In genomic region chr9:35017563-35017962, GRCm38 (mm10) we compare ENCODE assay signal across 8 mouse cellular contexts.
DNase-seq lines count a peak whose midpoint lies in the region; ATAC-seq and TF ChIP-seq lines count a peak whose summit lies in the region.

No protein-coding gene starts in this region.

- peak overlapping the region; percentile 39; the same call in 1 of the 2 replicates for H3K4me2 ChIP-seq in intestine, embryonic 14.5 days (ENCODE audit: low read length)
- no peak overlapping the region for H3K4me2 ChIP-seq in intestine, postnatal 0 days (replicated peaks; ENCODE audit: low read depth)

- H3K27me3 ChIP-seq in intestine, embryonic 14.5 days (replicated peaks; ENCODE audit: control insufficient read depth, insufficient read depth, low read length) = peaks cover 14% of the 10 kb centered on the region
- peaks cover 41% of the 10 kb centered on the region for H3K27me3 ChIP-seq in intestine, postnatal 0 days (replicated peaks; ENCODE audit: control insufficient read depth, insufficient read depth, low read length)
- no peaks in the 10 kb centered on the region for H3K27me3 ChIP-seq in cerebellum, adult 2 months (ENCODE audit: control insufficient read depth, insufficient read depth, low read length)

- ATAC-seq in intestine, embryonic 14.5 days (replicated peaks; ENCODE audit: low FRiP score, low TSS enrichment, low read depth) = 0 out of 2 replicates have a peak, but pooled peaks have one; percentile 23
- ATAC-seq in intestine, postnatal 0 days = no peak
- ATAC-seq in CD4-positive, CD25-positive, alpha-beta regulatory T cell, adult 4 months = no peak

- 14% methylated on average over 13 of the region's 13 CpGs for WGBS in intestine, embryonic 14.5 days
- WGBS in intestine, postnatal 0 days = 23% methylated on average over 13 of the region's 13 CpGs
- 12% methylated on average over 13 of the region's 13 CpGs for WGBS in cerebellum, adult 2 months
- 6% methylated on average over 13 of the region's 13 CpGs for WGBS in olfactory bulb, adult 2 months

- TF ChIP-seq POLR2A in cerebellum, adult 2 months (IDR thresholded peaks at IDR 0.05; ENCODE audit: borderline replicate concordance, insufficient read depth, low read length) = no peak
- TF ChIP-seq POLR2A in olfactory bulb, adult 2 months (IDR thresholded peaks at IDR 0.05; ENCODE audit: insufficient read depth, low read depth, low read length) = no peak

- H3K36me3 ChIP-seq in intestine, embryonic 14.5 days (ENCODE audit: control insufficient read depth, insufficient read depth, low read length) = no peaks in the 10 kb centered on the region
- no peaks in the 10 kb centered on the region for H3K36me3 ChIP-seq in intestine, postnatal 0 days (ENCODE audit: control insufficient read depth, insufficient read depth)

- no peak overlapping the region for H3K9ac ChIP-seq in intestine, embryonic 14.5 days (ENCODE audit: low read length)
- H3K9ac ChIP-seq in intestine, postnatal 0 days (ENCODE audit: low read depth, low read length) = no peak overlapping the region

- no peaks in the 10 kb centered on the region for H3K9me3 ChIP-seq in intestine, embryonic 14.5 days (ENCODE audit: control insufficient read depth, low read length)
- no peaks in the 10 kb centered on the region for H3K9me3 ChIP-seq in intestine, postnatal 0 days (ENCODE audit: control insufficient read depth)

- H3K4me1 ChIP-seq in intestine, embryonic 14.5 days (replicated peaks; ENCODE audit: control insufficient read depth, insufficient read depth, low read length) = peaks cover 7% of the 10 kb centered on the region; the same call in 1 of the 2 replicates
- H3K4me1 ChIP-seq in intestine, postnatal 0 days (replicated peaks; ENCODE audit: control insufficient read depth, insufficient read depth, low read length) = no peaks in the 10 kb centered on the region
- H3K4me1 ChIP-seq in cerebellum, adult 2 months (ENCODE audit: control insufficient read depth, insufficient read depth, low read length) = peaks cover 30% of the 10 kb centered on the region
- peaks cover 28% of the 10 kb centered on the region for H3K4me1 ChIP-seq in olfactory bulb, adult 2 months (ENCODE audit: control insufficient read depth, insufficient read depth, low read length)

- no peak overlapping the region for H3K4me3 ChIP-seq in intestine, embryonic 14.5 days (ENCODE audit: low read depth, low read length)
- H3K4me3 ChIP-seq in intestine, postnatal 0 days (ENCODE audit: low read depth, low read length) = no peak overlapping the region
- no peak overlapping the region for H3K4me3 ChIP-seq in cerebellum, adult 2 months (replicated peaks; ENCODE audit: insufficient read depth, low read depth, low read length)
- peak overlapping the region; percentile 29 for H3K4me3 ChIP-seq in olfactory bulb, adult 2 months (ENCODE audit: insufficient read depth, low read depth, low read length)

- no peak overlapping the region for H3K27ac ChIP-seq in intestine, embryonic 14.5 days (ENCODE audit: low read depth)
- no peak overlapping the region for H3K27ac ChIP-seq in intestine, postnatal 0 days (ENCODE audit: low read depth, low read length)
- no peak overlapping the region for H3K27ac ChIP-seq in cerebellum, adult 2 months (ENCODE audit: insufficient read depth, low read length)
- H3K27ac ChIP-seq in olfactory bulb, adult 2 months (ENCODE audit: insufficient read depth, low read depth, low read length) = peak overlapping the region; percentile 89

- TF ChIP-seq CTCF in intestine, postnatal 0 days (IDR thresholded peaks at IDR 0.05; ENCODE audit: low read depth) = no peak
- TF ChIP-seq CTCF in cerebellum, adult 2 months (IDR thresholded peaks at IDR 0.05; ENCODE audit: borderline replicate concordance, insufficient read depth, low read depth, low read length) = no peak
- TF ChIP-seq CTCF in olfactory bulb, adult 2 months (IDR thresholded peaks at IDR 0.05; ENCODE audit: insufficient read depth, low read depth, low read length) = no peak

- no peak for DNase-seq in intestine, embryonic 14.5 days (ENCODE audit: low spot score)
- DNase-seq in cerebellum, adult 2 months = peak; percentile 59
- DNase-seq in frontal cortex, adult 2 months (ENCODE audit: extremely low spot score in 1 of 2, low spot score in 1 of 2) = peak; percentile 66 to 79
- DNase-seq in left cerebral cortex, adult 18-20 months (ENCODE audit: low spot score in 2 of 2) = peak; percentile 42 to 76
- no peak for DNase-seq in ovary, postnatal 14 days (ENCODE audit: low spot score)

Comparison
In these comparisons a context has a peak if more than half of its experiments do, and no peak if none do; other contexts are left out.
1. DNase-seq: peak in cerebellum, adult 2 months (2 of 2), frontal cortex, adult 2 months (2 of 2) and left cerebral cortex, adult 18-20 months (2 of 2); none in intestine, embryonic 14.5 days (single experiment) and ovary, postnatal 14 days (single experiment).